Mouse (Mus musculus) midbrain, embryonic 13.5 days (tissue): ENCODE measurements around the gene Faiml. TPM values are rescaled to one million over a fixed set of nuclear protein-coding genes. Genes with fewer than 3 reads are reported as not detected.

Source experiments
- ATAC-seq: fragments of 200-750 bp; cut with Nextera tagmentation; 2 replicates; pipeline ENCODE4 v1.8.0; 2017; ENCODE audit warnings: mild to moderate bottlenecking, moderate TSS enrichment, moderate library complexity
- H3K27ac ChIP-seq: fragments of 300-500 bp; sonication (generic); 2 replicates; pipeline ENCODE4 v1.5.1; 2015; ENCODE audit warnings: inconsistent platforms, mild to moderate bottlenecking, moderate library complexity
- H3K27me3 ChIP-seq: fragments of 300-500 bp; sonication (generic); 2 replicates; pipeline ENCODE4 v1.6.1; 2015; ENCODE audit warnings: mild to moderate bottlenecking, inconsistent platforms
- H3K36me3 ChIP-seq: fragments of 300-500 bp; sonication (generic); 2 replicates; pipeline ENCODE4 v1.6.1; 2015; ENCODE audit warnings: mild to moderate bottlenecking, inconsistent platforms
- H3K4me1 ChIP-seq: fragments of 300-500 bp; sonication (generic); replicated peaks from 2 replicates; pipeline ENCODE4 v1.6.1; 2015; ENCODE audit warnings: inconsistent platforms
- H3K4me2 ChIP-seq: fragments of 300-500 bp; sonication (generic); replicated peaks from 2 replicates; pipeline ENCODE4 v1.6.1; 2015; ENCODE audit warnings: moderate library complexity, mild to moderate bottlenecking, inconsistent platforms
- H3K4me3 ChIP-seq: fragments of 300-500 bp; sonication (generic); replicated peaks from 2 replicates; pipeline ENCODE4 v1.5.1; 2015; ENCODE audit warnings: mild to moderate bottlenecking, inconsistent platforms
- H3K9ac ChIP-seq: fragments of 300-500 bp; sonication (generic); replicated peaks from 2 replicates; pipeline ENCODE4 v1.6.1; 2015; ENCODE audit warnings: mild to moderate bottlenecking, inconsistent platforms
- H3K9me3 ChIP-seq: fragments of 300-500 bp; sonication (generic); 2 replicates; pipeline ENCODE4 v1.6.1; 2016; ENCODE audit warnings: mild to moderate bottlenecking, inconsistent platforms
- WGBS: fragments of 180-500 bp; shearing (Covaris S2); methylation state at CpG from one replicate; pipeline ENCODE4 v1.1.7; 2015; 5-methylcytosine and 5-hydroxymethylcytosine counted together
- polyA plus RNA-seq: library from polyadenylated mRNA; unstranded; fragments of >200 nt; fragmentation: Nextera tagmentation; extraction: Ambion mirVana; gene quantifications from 2 replicates; pipeline ENCODE4 v1.2.1, GENCODE M21; 2015

The Faiml gene
- polyA plus RNA-seq, 1 experiment from 2014 or later: not detected

- H3K4me3 ChIP-seq: no peak overlapping the region
- peaks cover 10% of the 10 kb centered on the region for H3K4me1 ChIP-seq
- H3K9me3 ChIP-seq: no peaks in the 10 kb centered on the region
- H3K9ac ChIP-seq: no peak overlapping the region
- H3K4me2 ChIP-seq: no peak overlapping the region
- no peak overlapping the region for H3K27ac ChIP-seq
- H3K27me3 ChIP-seq: no peaks in the 10 kb centered on the region
- 81% methylated on average over 1 of the region's 1 CpGs for WGBS
- no peaks in the 10 kb centered on the region for H3K36me3 ChIP-seq
- no peak for ATAC-seq
Observed at GRCm38 (mm10) chr9:99239256-99239655, 2.2 kb upstream of the Faiml start.

DNA sequence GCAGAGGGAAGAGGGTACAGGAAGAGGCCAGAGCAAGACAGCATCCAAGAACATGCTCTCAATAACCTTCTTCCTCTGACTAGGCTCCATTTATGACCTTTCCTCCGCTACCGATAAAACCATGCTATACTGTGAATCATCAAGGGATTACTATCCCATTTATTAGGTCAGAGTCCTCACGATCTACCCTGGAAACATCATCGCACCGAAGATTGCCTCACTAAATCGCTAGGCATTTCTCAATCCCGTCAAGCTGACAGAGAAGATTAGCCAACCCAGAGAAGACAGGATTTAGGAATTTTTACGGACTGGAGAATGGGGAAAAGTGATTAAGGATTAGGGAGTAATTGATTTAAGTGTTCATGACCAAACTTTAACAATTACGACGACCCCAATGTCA lies 1.2 kb upstream of the Faiml start:
- Histone ChIP-seq H3K27ac (no peak overlapping the region), H3K9ac (no peak overlapping the region), H3K36me3 (no peaks in the 10 kb centered on the region), H3K27me3 (no peaks in the 10 kb centered on the region), H3K4me1 (peaks cover 6% of the 10 kb centered on the region), H3K4me3 (no peak overlapping the region), H3K4me2 (no peak overlapping the region), H3K9me3 (no peaks in the 10 kb centered on the region)
- WGBS: 64% methylated on average over 10 of the region's 10 CpGs
- ATAC-seq: no peak

GRCm38 (mm10) chr9:99229450-99229849 lies 7.6 kb downstream of the Faiml start:
- Histone ChIP-seq H3K9me3 (no peaks in the 10 kb centered on the region), H3K36me3 (no peaks in the 10 kb centered on the region), H3K9ac (no peak overlapping the region), H3K4me3 (no peak overlapping the region), H3K27ac (no peak overlapping the region), H3K27me3 (no peaks in the 10 kb centered on the region), H3K4me2 (no peak overlapping the region), H3K4me1 (no peaks in the 10 kb centered on the region)
- WGBS: 86% methylated on average over 14 of the region's 14 CpGs
- ATAC-seq: no peak

GRCm38 (mm10) chr9:99224583-99224982 lies 12.5 kb downstream of the Faiml start:
- 45% methylated on average over 3 of the region's 3 CpGs for WGBS

GRCm38 (mm10) chr9:99221636-99222035 lies 15.4 kb downstream of the Faiml start:
- H3K36me3 ChIP-seq: no peaks in the 10 kb centered on the region
- ATAC-seq: no peak
- WGBS: 94% methylated on average over 4 of the region's 4 CpGs

More at GRCm38 (mm10) chr9:99224583-99224982, 12.5 kb downstream of the Faiml start:
- Histone ChIP-seq H3K9me3 (no peaks in the 10 kb centered on the region), H3K27me3 (no peaks in the 10 kb centered on the region), H3K36me3 (no peaks in the 10 kb centered on the region), H3K4me1 (no peaks in the 10 kb centered on the region), H3K9ac (no peak overlapping the region), H3K4me2 (no peak overlapping the region), H3K27ac (no peak overlapping the region), H3K4me3 (no peak overlapping the region)
- no peak for ATAC-seq

DNA sequence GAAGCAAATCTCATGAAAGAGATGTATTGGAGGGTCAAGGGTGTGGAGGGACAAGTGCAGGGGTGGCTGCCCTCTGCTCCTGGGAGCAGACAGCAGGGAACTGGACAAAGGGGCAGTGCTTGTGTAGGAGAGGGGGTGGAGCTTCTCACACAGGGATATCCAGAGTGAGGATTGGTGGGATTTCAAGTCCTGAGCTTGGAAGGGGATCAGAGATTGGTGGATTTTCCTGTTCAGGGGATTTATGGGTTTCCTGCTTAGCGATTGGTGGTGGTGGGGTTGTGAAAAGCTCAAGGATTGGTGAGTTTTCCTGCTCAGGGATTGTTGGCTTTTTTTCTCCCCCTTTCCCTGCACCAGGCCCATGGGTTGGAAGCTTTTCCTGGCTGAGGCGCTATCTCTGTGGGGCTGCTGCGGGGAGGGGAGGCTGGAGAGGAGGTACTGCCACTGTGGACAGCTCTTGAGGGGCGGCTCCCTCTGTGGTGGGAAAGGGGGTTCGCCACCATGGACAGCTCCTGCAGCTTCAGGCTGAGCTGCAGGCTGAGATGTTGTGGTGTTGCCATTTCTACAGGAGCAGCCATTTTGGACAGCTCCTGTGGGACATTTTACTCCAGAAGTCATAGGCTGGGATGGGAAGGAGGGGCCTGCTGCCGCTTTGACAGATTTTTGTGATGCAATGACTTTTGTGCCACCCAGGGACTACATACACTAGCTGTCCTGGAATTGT lies 18.9 kb downstream of the Faiml start:
- no peak overlapping the region for H3K4me2 ChIP-seq
- no peaks in the 10 kb centered on the region for H3K9me3 ChIP-seq
- no peaks in the 10 kb centered on the region for H3K36me3 ChIP-seq
- 26% methylated on average over 6 of the region's 6 CpGs for WGBS
- H3K27me3 ChIP-seq: no peaks in the 10 kb centered on the region
- no peaks in the 10 kb centered on the region for H3K4me1 ChIP-seq
- no peak overlapping the region for H3K4me3 ChIP-seq
- ATAC-seq: no peak
- H3K27ac ChIP-seq: no peak overlapping the region
- H3K9ac ChIP-seq: no peak overlapping the region

More at GRCm38 (mm10) chr9:99221636-99222035, 15.4 kb downstream of the Faiml start:
- no peak overlapping the region for H3K9ac ChIP-seq
- no peaks in the 10 kb centered on the region for H3K27me3 ChIP-seq
- H3K4me3 ChIP-seq: no peak overlapping the region
- no peaks in the 10 kb centered on the region for H3K9me3 ChIP-seq
- H3K4me1 ChIP-seq: no peaks in the 10 kb centered on the region
- no peak overlapping the region for H3K27ac ChIP-seq
- H3K4me2 ChIP-seq: no peak overlapping the region

DNA sequence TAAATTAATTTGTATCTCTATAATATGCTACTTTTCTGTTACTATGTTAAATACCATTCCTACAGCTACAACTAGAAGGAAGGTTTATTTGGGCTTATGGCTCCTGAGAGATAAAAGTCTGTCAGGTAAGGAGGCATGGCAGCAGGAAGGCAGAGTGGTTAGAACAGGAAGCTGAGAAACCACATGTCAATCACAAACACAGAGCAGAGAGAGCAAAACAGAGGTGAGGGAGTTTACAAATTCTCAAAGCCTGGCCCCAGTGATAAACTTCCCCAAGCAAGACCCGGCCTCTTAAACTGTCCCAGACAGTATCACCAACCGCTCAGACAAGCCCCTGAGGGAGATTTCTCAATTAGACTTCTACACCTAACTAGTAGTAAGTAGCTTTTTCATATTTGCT lies 20.9 kb downstream of the Faiml start:
- Histone ChIP-seq H3K27ac (no peak overlapping the region), H3K4me1 (no peaks in the 10 kb centered on the region), H3K4me3 (no peak overlapping the region), H3K9ac (no peak overlapping the region), H3K9me3 (no peaks in the 10 kb centered on the region), H3K27me3 (no peaks in the 10 kb centered on the region), H3K36me3 (no peaks in the 10 kb centered on the region), H3K4me2 (no peak overlapping the region)
- WGBS: 91% methylated on average over 2 of the region's 2 CpGs
- no peak for ATAC-seq

DNA sequence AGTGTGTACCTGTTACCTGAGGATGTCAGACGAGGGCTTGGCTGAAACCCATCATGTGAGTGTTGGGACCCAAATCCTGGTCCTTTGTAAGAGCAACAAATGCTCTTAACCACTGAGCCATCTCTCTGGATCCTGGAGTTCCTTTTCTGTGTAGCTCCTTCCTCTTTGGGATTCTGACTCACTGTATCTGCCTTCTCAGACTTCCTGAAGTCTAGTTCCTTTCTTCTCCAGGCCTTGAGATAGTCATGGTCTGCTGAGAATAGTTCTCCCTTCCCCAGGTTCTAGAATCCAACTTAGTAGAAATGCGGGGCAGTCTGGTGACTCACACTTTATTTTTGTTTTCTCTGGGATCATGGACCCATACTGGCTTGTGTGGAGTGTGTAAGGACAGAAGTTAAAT lies 24.4 kb downstream of the Faiml start:
- no peak overlapping the region for H3K4me2 ChIP-seq
- H3K4me1 ChIP-seq: no peaks in the 10 kb centered on the region
- no peaks in the 10 kb centered on the region for H3K9me3 ChIP-seq
- no peaks in the 10 kb centered on the region for H3K36me3 ChIP-seq
- H3K27me3 ChIP-seq: no peaks in the 10 kb centered on the region
- no peak overlapping the region for H3K4me3 ChIP-seq
- H3K9ac ChIP-seq: no peak overlapping the region
- no peak for ATAC-seq
- WGBS: 79% methylated on average over 2 of the region's 2 CpGs
- H3K27ac ChIP-seq: no peak overlapping the region

DNA sequence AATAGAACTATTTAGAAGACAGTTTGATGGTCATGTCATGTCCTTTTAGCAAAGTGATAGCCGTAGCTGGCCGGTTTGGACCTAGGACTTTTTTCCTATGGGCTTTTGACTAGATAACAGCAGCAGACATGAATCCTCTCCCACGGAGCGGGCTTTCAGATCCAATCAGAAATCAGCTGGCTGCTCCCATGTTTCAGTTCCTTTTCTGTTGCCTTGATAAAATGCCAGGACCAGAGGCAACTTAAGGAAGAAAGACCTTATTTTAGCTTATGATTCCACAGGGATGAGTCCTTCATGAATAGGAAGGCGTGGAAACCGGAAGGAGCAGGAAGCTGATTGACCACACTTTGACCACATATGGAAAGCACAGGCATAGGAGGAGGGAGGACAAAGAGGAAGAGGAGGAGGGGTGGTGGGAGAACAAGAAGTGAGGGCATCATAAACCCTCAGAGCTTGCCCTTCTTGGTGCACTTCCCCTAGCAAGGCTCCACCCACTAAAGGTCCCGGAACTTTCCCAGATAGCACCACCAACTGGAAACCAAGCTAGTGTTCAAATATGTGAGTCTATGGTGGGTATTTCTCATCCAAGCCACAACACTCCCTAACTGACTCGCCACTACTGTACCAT lies 53.9 kb downstream of the Faiml start:
- no peaks in the 10 kb centered on the region for H3K9me3 ChIP-seq
- H3K9ac ChIP-seq: no peak overlapping the region
- H3K36me3 ChIP-seq: no peaks in the 10 kb centered on the region
- H3K27me3 ChIP-seq: no peaks in the 10 kb centered on the region
- no peak overlapping the region for H3K4me3 ChIP-seq
- H3K4me1 ChIP-seq: no peaks in the 10 kb centered on the region; the same call in 1 of the 2 replicates
- ATAC-seq: no peak
- H3K4me2 ChIP-seq: no peak overlapping the region
- H3K27ac ChIP-seq: no peak overlapping the region
- WGBS: 91% methylated on average over 8 of the region's 8 CpGs

DNA sequence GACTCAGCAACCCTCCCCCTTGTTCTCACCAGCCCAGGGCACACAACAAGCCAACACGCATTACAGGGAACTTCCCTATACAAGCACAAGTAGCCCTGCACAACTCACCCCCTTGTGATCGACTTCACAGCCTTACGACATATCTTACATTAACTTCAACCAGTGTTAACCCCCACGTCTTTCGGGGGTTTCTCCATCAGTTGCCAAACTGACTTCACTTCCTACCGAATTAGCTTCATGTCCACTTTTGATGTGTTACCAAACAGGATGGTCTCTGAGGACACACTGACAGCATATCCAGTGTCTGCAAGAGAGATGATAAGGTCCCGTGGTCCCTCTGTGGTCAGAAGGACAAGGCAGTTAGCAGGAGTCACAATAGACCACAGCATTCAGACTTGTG lies 54.9 kb downstream of the Faiml start:
- no peaks in the 10 kb centered on the region; the same call in 1 of the 2 replicates for H3K4me1 ChIP-seq
- WGBS: 95% methylated on average over 7 of the region's 7 CpGs
- no peak overlapping the region for H3K4me3 ChIP-seq
- no peak for ATAC-seq
- H3K27me3 ChIP-seq: no peaks in the 10 kb centered on the region
- no peak overlapping the region for H3K4me2 ChIP-seq
- no peak overlapping the region for H3K27ac ChIP-seq
- no peaks in the 10 kb centered on the region for H3K36me3 ChIP-seq
- H3K9ac ChIP-seq: no peak overlapping the region
- H3K9me3 ChIP-seq: no peaks in the 10 kb centered on the region

DNA sequence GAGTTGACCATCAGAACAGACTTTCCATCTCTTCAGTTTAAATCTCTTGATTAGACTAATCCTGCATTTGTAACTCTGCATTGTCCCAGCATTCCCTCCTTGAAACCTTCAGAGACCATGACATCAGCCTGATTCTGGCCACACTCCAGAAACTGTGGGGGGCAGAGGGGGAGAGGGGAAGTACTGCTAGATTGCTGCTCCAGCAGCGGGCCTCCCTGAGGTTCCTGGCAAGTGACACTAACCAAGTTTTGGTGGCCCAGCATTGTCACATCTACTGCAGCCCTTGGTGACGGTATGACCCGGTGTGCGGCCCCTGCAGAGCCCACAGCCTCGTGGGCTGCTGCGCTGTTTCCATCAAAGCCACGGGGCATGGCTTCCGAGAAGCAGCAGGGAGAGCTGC lies 56.8 kb downstream of the Faiml start:
- Histone ChIP-seq H3K27ac (no peak overlapping the region), H3K9ac (no peak overlapping the region), H3K9me3 (no peaks in the 10 kb centered on the region), H3K4me2 (no peak overlapping the region), H3K27me3 (no peaks in the 10 kb centered on the region), H3K4me3 (no peak overlapping the region), H3K36me3 (no peaks in the 10 kb centered on the region), H3K4me1 (no peaks in the 10 kb centered on the region; the same call in 1 of the 2 replicates)
- no peak for ATAC-seq
- WGBS: 59% methylated on average over 8 of the region's 8 CpGs
